Mouse (Mus musculus): ENCODE measurements at regions not wholly inside any gene's neighbourhood (a gene's known extent, or its start where the extent isn't known, plus 50 kb on each side); places are given as distances from the start of the nearest gene placed in this dataset.
A peak's percentile ranks its signal among the peaks of the same experiment; 100 is the strongest.
"Not testable (repeated sequence)": the region's sequence is repeated elsewhere in the genome, so short reads cannot be mapped to it uniquely, and the experiment has no call there.

- intact Hi-C loops (cut with DNase I), result not testable (repeated sequence)
Measured at GRCm38 (mm10) chr17:9066633-9067032, 78.5 kb downstream of the 1700010I14Rik start.

DNA sequence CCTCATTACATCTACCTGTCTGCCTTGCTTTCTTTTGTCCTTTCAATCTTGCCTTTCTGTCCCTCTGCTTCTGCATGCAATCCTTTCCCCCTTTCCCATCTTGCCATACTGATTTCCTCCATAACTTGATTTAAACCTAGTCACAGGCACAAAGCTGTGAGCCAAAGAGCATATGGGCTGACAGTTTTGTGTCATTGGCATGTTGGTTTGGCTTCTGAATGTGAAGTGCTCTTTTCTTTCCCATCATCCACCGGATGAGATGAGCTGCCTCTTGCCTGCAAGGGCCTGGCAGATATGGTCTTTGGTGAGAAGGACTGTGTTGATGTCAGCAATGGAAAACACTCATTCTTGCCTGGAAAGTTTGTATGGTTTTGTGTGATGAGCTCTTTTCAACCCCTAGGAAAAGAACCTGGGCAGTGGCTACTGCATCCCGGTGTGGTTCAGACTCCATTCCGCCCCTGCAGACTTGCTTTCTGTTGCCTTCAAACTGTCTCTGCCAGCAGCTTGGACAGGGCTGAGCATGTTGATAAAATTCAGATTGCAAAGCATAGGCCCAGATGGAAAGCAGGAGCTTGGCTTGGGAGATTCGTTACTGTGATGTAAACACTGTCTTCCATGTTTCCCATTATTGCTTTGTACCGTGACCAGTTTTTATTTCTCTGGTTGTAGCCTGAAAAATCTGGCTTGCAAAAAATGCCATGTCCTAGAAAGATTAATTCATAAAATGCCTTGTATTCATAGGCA, 80.9 kb downstream of the 1700010I14Rik start:
- intact Hi-C loops (cut with DNase I), result no loop called here
- DNase-seq (ENCODE audit: low spot score in 2 of 2), result no peak

More at GRCm38 (mm10) chr17:9066633-9067032, 78.5 kb downstream of the 1700010I14Rik start:
- not testable (repeated sequence) for DNase-seq (ENCODE audit: low spot score in 2 of 2)

GRCm38 (mm10) chr17:9083629-9084028, 95.5 kb downstream of the 1700010I14Rik start:
- intact Hi-C loops (cut with DNase I), result no loop called here

DNA sequence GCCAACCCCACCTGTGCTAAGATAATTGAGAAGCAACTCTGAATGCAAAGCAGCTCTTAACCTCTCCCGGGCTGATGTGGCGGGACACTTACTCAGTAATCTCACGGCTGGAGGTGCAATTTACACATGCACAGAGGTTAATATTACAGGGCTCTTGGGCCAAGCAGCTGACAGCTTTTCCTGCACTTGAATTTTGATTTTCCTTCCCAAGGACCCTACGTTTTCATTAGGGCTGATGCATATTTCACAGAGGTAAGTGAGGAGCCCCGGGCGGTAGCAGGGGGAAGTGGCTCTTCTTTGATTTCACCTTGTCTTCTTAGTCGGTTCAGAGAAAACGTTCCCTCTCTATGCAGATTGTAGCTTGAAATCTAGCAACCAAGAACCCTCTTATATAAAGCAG, 139.7 kb downstream of the 1700010I14Rik start:
- DNase-seq (ENCODE audit: low spot score in 2 of 2), result no peak
- intact Hi-C loops (cut with DNase I), result no loop called here

More at GRCm38 (mm10) chr17:9083629-9084028, 95.5 kb downstream of the 1700010I14Rik start:
- no peak for DNase-seq (ENCODE audit: low spot score in 2 of 2)

DNA sequence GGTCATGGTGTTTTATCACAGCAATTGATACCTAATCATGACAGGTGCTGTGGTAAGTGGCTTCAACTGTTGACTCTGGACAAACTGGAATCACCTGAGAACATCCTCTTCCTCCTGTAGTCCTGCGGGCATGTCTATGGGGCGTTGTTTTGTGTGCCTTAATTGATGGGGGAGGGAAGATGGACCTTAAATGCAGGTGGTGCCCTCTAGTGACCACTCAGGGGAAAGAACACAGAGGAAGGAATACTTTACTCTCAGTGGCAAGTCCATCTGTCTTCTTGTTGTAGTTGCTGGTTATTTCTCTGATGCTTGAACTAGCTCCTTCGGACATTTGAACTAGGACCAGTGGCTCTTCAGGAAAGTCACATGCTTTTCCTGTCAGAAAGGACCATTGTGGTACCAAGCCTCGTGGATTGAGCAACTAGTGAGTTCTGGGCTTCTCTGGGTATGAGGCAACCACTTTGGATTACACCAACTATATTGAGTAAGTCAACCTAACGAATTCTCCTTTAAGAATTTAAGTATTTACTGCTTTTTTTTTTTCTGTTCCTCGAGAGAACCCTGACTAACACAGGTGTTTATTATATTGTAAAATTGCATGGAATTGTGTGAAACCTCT, 157.6 kb downstream of the 1700010I14Rik start:
- intact Hi-C loops (cut with DNase I), result no loop called here
- no peak for DNase-seq (ENCODE audit: low spot score in 2 of 2)

GRCm38 (mm10) chr17:9150654-9151053, 162.5 kb downstream of the 1700010I14Rik start:
- intact Hi-C loops (cut with DNase I), result no loop called here
- no peak for DNase-seq (ENCODE audit: low spot score in 2 of 2)

GRCm38 (mm10) chr17:9162148-9162547, 174.0 kb downstream of the 1700010I14Rik start:
- no peak for DNase-seq (ENCODE audit: low spot score in 2 of 2)

GRCm38 (mm10) chr17:9162676-9163075, 174.5 kb downstream of the 1700010I14Rik start:
- no peak for DNase-seq (ENCODE audit: low spot score in 2 of 2)
- intact Hi-C loops (cut with DNase I), result loop anchor here (10.0 kb wide), 1 partner anchor 1582 kb away; no protein-coding TSS in a partner anchor

More at GRCm38 (mm10) chr17:9162148-9162547, 174.0 kb downstream of the 1700010I14Rik start:
- intact Hi-C loops (cut with DNase I), result loop anchor here (10.0 kb wide), 1 partner anchor 1583 kb away; no protein-coding TSS in a partner anchor

- DNase-seq (ENCODE audit: low spot score in 2 of 2), result no peak
- intact Hi-C loops (cut with DNase I), result loop anchor here (10.0 kb wide), 1 partner anchor 1582 kb away; no protein-coding TSS in a partner anchor
Measured at GRCm38 (mm10) chr17:9163285-9163684, 175.2 kb downstream of the 1700010I14Rik start.

- DNase-seq (ENCODE audit: low spot score in 2 of 2), result no peak
- intact Hi-C loops (cut with DNase I), result loop anchor here (2.0 to 10.0 kb wide), 2 partner anchors 1144 to 1580 kb away; no protein-coding TSS in a partner anchor
Measured at GRCm38 (mm10) chr17:9164501-9164900, 176.4 kb downstream of the 1700010I14Rik start.

DNA sequence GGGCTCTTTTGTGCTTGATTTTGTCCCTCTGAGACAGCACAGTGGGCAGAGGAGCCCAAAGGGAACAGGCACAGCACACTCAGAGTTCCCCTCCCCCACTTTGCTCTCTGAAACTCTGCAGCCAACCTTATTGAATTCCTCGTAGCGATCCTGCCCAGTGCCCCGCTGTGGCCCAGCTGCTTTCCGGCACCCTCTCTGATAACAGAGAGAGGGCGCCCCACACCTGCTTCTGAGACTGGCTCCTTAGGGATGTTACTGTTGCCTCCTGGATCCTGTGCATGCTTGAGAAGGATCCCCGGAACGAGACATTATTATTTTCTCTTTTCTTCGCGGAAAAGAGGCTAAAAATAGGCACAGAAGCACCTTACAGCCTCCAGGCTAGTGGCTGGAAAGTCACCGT, 179.0 kb downstream of the 1700010I14Rik start:
- intact Hi-C loops (cut with DNase I), result loop anchor here (1.0 to 10.0 kb wide), 3 partner anchors 135 to 1578 kb away; no protein-coding TSS in a partner anchor
- peak; percentile 64 to 80 for DNase-seq (ENCODE audit: low spot score in 2 of 2)

- peak; percentile 49 to 59 for DNase-seq (ENCODE audit: low spot score in 2 of 2)
- intact Hi-C loops (cut with DNase I), result loop anchor here (1.0 to 10.0 kb wide), 5 partner anchors 135 to 1577 kb away; no protein-coding TSS in a partner anchor
Measured at GRCm38 (mm10) chr17:9167571-9168201, 179.6 kb downstream of the 1700010I14Rik start.

- intact Hi-C loops (cut with DNase I), result loop anchor here (1.0 to 10.0 kb wide), 4 partner anchors 409 to 1576 kb away; no protein-coding TSS in a partner anchor
- DNase-seq (ENCODE audit: low spot score in 2 of 2), result peak; percentile 81
Measured at GRCm38 (mm10) chr17:9168411-9168810, 180.3 kb downstream of the 1700010I14Rik start.

DNA sequence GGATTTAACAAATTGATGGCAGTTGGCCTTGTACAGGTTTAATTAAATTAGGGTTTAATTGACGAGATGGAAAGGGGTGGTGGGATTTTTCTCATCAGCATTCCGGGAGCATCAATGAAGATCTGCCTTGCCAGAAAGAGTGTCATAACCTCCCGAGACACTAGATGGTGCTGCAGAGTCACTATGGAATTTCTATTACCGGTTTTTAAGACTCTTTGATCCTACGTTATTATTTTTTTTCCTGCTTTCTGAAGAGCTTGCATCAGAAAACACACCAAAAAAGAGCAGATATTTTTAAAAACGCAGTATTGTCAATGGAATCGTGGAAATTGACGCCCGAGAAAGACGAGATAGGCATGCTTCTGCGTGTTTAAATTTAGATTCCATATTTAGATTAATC, 181.2 kb downstream of the 1700010I14Rik start:
- DNase-seq (ENCODE audit: low spot score in 2 of 2), result peak; percentile 82 to 86
- intact Hi-C loops (cut with DNase I), result loop anchor here (2.0 to 10.0 kb wide), 3 partner anchors 408 to 1575 kb away; no protein-coding TSS in a partner anchor

DNA sequence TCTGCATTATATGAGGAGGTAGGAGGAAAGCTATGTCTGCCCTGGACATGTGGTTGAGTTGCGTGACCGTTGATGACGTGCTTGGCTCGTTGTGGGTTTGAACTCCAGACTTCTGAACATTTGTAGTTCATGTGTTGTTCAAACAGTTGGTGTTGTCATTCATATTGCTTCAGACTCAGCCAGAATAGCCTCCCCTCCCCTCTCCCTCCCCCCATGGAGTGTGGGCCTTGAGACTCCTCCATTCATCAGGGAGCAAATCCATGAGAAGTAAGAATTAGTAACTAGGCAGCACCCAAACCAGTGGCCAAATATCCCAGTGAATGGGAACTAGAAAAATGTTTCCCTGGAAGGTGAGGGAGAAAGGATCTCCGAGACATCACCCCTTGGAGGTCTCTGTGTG, 209.0 kb downstream of the 1700010I14Rik start:
- intact Hi-C loops (cut with DNase I), result no loop called here
- no peak for DNase-seq (ENCODE audit: low spot score in 2 of 2)

GRCm38 (mm10) chr17:9200386-9200785, 212.3 kb downstream of the 1700010I14Rik start:
- DNase-seq (ENCODE audit: low spot score in 2 of 2), result no peak
- intact Hi-C loops (cut with DNase I), result no loop called here

DNA sequence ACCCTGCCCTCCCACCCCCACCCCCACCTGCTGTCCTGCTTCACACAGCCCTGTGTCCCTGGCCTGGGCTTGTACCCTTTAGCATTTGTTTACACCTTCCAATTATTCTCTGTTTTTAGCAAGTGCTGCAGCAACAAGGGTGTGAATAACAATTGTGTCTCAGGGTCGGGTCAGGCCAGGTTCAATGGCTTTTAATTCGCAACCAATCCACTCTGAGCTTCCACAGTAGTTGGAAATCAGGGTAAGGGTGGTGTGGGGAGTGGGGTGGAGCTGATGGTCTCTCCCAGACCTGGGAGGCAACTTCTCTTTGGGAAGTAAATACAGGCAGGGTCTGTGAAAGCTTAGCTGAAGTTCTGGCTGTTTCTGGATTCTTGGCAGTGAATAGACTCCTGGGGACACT, 214.4 kb downstream of the 1700010I14Rik start:
- no peak for DNase-seq (ENCODE audit: low spot score in 2 of 2)
- intact Hi-C loops (cut with DNase I), result no loop called here

GRCm38 (mm10) chr17:9210626-9211025, 211.2 kb upstream of the Gm17728 start:
- DNase-seq (ENCODE audit: low spot score in 2 of 2), result no peak
- intact Hi-C loops (cut with DNase I), result no loop called here

GRCm38 (mm10) chr17:9223097-9223496, 198.8 kb upstream of the Gm17728 start:
- intact Hi-C loops (cut with DNase I), result no loop called here

More at GRCm38 (mm10) chr17:9223097-9223496, 198.8 kb upstream of the Gm17728 start:
- DNase-seq (ENCODE audit: low spot score in 2 of 2), result no peak

Measured in left cerebral cortex, postnatal 25 days (tissue).